Mouse (Mus musculus) thymus, adult 2 months (tissue): ENCODE data around the gene Foxp2. TPM values are rescaled to one million over a fixed set of nuclear protein-coding genes. Genes with fewer than 3 reads are reported as not detected.

Experiments used
- DNase-seq: peaks from one replicate; pipeline ENCODE4 v3.0.0; 2021
- H3K27ac ChIP-seq: fragments of 200-500 bp; 2 replicates; pipeline ENCODE4 v1.5.1; 2012; ENCODE audit warnings: low read length, control low read depth; ENCODE audit not compliant: control insufficient read depth, insufficient read depth
- H3K27me3 ChIP-seq: fragments of 200-500 bp; 2 replicates; pipeline ENCODE4 v1.6.1; 2012; ENCODE audit warnings: mild to moderate bottlenecking, low read length, moderate library complexity, mixed read lengths; ENCODE audit not compliant: control insufficient read depth, insufficient read depth
- H3K36me3 ChIP-seq: fragments of 200-500 bp; 2 replicates; pipeline ENCODE4 v1.6.1; 2012; ENCODE audit warnings: mild to moderate bottlenecking, low read length, moderate library complexity; ENCODE audit not compliant: control insufficient read depth, insufficient read depth
- H3K4me1 ChIP-seq: fragments of 200-500 bp; replicated peaks from 2 replicates; pipeline ENCODE4 v1.6.1; 2012; ENCODE audit warnings: low read length; ENCODE audit not compliant: control insufficient read depth, insufficient read depth
- H3K4me3 ChIP-seq: fragments of 200-500 bp; 2 replicates; pipeline ENCODE4 v1.5.1; 2012; ENCODE audit warnings: mild to moderate bottlenecking, low read length, control low read depth, moderate library complexity; ENCODE audit not compliant: control insufficient read depth, insufficient read depth
- CTCF ChIP-seq: fragments of 200-500 bp; IDR thresholded peaks from 2 replicates; pipeline ENCODE4 v1.5.1; 2012; ENCODE audit warnings: mild to moderate bottlenecking, control low read depth, low read length, moderate library complexity, borderline replicate concordance; ENCODE audit not compliant: control insufficient read depth, poor library complexity, insufficient read depth; ENCODE audit errors: extremely low read depth
- POLR2A ChIP-seq: fragments of 200-500 bp; IDR thresholded peaks from 2 replicates; pipeline ENCODE4 v1.6.1; 2012; ENCODE audit warnings: mild to moderate bottlenecking, low read length, control low read depth, moderate library complexity; ENCODE audit not compliant: control insufficient read depth, poor library complexity, insufficient read depth; ENCODE audit errors: extremely low read depth
- WGBS: fragments of 180-500 bp; shearing (Covaris S2); methylation state at CpG from one replicate; pipeline ENCODE4 v1.1.7; 2018; 5-methylcytosine and 5-hydroxymethylcytosine counted together
- polyA plus RNA-seq: library from polyadenylated mRNA; depleted of rRNA; stranded (reverse); fragments of >200 nt; gene quantifications from 2 replicates; pipeline ENCODE4 v1.2.3, GENCODE M21; 2012; rRNA removed

The Foxp2 gene
- polyA plus RNA-seq, 1 experiment = 0.85 TPM

DNA sequence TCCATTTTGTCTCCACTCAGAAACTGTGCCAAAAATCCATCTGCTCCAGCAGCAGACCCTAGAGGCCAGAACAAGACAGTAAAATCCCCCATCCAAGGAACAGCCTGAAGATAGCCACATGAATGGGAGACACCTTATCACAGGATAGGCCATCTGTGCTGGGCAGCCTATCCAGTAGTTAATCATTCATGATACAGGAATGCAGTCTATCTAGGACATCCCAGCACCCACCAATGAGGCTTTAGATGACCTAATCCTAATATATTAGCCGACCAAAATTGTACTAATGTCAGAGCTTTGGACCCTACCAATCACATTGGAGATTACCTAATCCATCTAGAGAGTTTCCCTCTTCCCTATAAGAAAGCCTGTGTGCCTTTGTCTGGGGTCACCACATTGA lies 565.5 kb downstream of the Foxp2 start:
- 84% methylated on average over 1 of the region's 1 CpGs for WGBS
- DNase-seq = no peak
- TF ChIP-seq CTCF (no peak), POLR2A (no peak)
- Histone ChIP-seq H3K27ac (no peak overlapping the region), H3K4me3 (no peak overlapping the region), H3K4me1 (no peaks in the 10 kb centered on the region), H3K36me3 (no peaks in the 10 kb centered on the region), H3K27me3 (no peaks in the 10 kb centered on the region)

DNA sequence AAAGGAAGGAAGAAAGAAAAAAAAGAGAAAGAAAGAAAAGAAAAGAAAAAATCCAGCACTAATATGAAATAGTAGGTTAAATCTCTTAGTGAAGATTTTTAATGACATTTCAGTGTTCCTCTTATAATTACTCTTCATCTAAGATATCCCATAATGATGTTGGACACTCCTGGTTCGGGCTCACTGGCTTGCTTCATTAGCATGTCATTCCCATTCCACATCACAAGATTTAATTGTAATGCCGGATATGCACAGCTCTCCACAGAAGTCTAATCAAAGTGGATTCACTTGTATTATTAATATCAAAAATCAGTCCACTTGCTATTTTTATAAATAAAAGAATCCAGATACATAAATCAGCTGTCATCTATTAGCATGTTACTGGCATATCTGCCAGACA lies 585.8 kb downstream of the Foxp2 start:
- TF ChIP-seq POLR2A = no peak
- no peak for TF ChIP-seq CTCF
- Histone ChIP-seq H3K27ac (no peak overlapping the region), H3K27me3 (no peaks in the 10 kb centered on the region), H3K4me3 (no peak overlapping the region), H3K4me1 (no peaks in the 10 kb centered on the region), H3K36me3 (no peaks in the 10 kb centered on the region)
- 93% methylated on average over 2 of the region's 2 CpGs for WGBS
- DNase-seq = no peak

Other genes with a start within 250 kb of the Foxp2 start
- 0.07 TPM in 1 of 2 replicates, not detected in the other for gene Ppp1r3a, start 146.1 kb upstream of the Foxp2 start, polyA plus RNA-seq